Mouse (Mus musculus) heart, embryonic 16.5 days (tissue): ENCODE measurements at regions not wholly inside any gene's neighbourhood (a gene's known extent, or its start where the extent isn't known, plus 50 kb on each side); places are given as distances from the start of the nearest gene placed in this dataset.

Source experiments
- ATAC-seq: fragments of 200-750 bp; cut with Nextera tagmentation; replicated peaks from 2 replicates; pipeline ENCODE4 v1.8.0; 2017; ENCODE audit warnings: moderate number of reproducible peaks; ENCODE audit not compliant: insufficient read depth, low FRiP score; ENCODE audit errors: extremely low read depth
- H3K27ac ChIP-seq: fragments of 300-500 bp; sonication (generic); 2 replicates; pipeline ENCODE4 v1.5.1; 2014; ENCODE audit warnings: mild to moderate bottlenecking, low read length, control low read depth, moderate library complexity
- H3K27me3 ChIP-seq: fragments of 300-500 bp; sonication (generic); 2 replicates; pipeline ENCODE4 v1.6.1; 2014; ENCODE audit warnings: low read length, mixed read lengths; ENCODE audit not compliant: control insufficient read depth, insufficient read depth
- H3K36me3 ChIP-seq: fragments of 300-500 bp; sonication (generic); 2 replicates; pipeline ENCODE4 v1.6.1; 2014; ENCODE audit not compliant: control insufficient read depth, insufficient read depth
- H3K4me1 ChIP-seq: fragments of 300-500 bp; sonication (generic); 2 replicates; pipeline ENCODE4 v1.6.1; 2014; ENCODE audit warnings: low read length, mixed read lengths; ENCODE audit not compliant: control insufficient read depth, insufficient read depth
- H3K4me2 ChIP-seq: fragments of 300-500 bp; sonication (generic); 2 replicates; pipeline ENCODE4 v1.6.1; 2014; ENCODE audit warnings: low read depth, mild to moderate bottlenecking, control low read depth, low read length
- H3K4me3 ChIP-seq: fragments of 300-500 bp; sonication (generic); 2 replicates; pipeline ENCODE4 v1.5.1; 2014; ENCODE audit warnings: mild to moderate bottlenecking, control low read depth, low read length
- H3K9ac ChIP-seq: fragments of 300-500 bp; sonication (generic); 2 replicates; pipeline ENCODE4 v1.6.1; 2014; ENCODE audit warnings: low read length, control low read depth
- H3K9me3 ChIP-seq: fragments of 300-500 bp; sonication (generic); replicated peaks from 2 replicates; pipeline ENCODE4 v1.6.1; 2016; ENCODE audit warnings: low read length; ENCODE audit not compliant: control insufficient read depth
- WGBS: fragments of 180-500 bp; shearing (Covaris S2); extraction: QIAGEN DNeasy Blood & Tissue Kit; methylation state at CpG from one replicate; pipeline ENCODE4 v1.1.7; 2014; 5-methylcytosine and 5-hydroxymethylcytosine counted together

DNA sequence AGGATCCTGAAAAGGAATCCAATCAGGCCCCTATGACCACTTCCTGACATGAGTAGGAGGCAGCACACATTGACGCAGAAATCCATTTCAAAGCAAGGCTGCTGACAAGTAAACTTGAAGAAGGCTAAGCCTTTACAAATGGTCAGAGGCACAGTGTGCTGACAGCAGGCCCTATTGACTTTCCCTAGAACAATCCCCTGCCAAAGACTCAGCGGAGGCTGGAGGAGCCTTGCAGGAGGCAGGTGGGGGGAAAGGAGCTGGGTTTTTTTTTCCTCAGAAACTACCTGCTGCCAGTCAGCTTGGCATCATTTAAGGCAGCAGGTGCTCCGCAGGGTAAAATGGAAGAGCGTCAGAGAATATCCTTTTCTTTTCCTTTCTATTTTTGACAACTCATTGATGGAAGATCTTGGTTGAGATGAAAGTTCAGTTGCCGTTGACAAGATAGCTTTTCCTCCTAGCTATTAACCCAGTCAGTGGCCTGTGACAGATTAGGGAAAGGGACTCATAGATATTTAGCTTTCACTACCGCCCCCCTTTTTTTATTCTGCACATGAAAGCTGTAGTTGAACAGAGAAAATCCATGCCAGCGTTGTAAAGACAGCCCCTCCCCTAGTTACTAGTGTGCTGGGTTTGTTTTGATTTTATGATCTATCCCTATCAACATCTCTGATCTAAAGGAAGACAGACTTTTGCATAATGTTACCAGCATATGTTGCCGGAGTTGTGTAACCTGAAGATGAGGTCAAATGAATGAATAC lies 210.6 kb downstream of the Csnka2ip start:
- Histone ChIP-seq H3K27ac (no peak overlapping the region), H3K4me1 (no peaks in the 10 kb centered on the region), H3K9me3 (no peaks in the 10 kb centered on the region), H3K27me3 (no peaks in the 10 kb centered on the region), H3K4me2 (no peak overlapping the region), H3K4me3 (no peak overlapping the region), H3K9ac (no peak overlapping the region), H3K36me3 (no peaks in the 10 kb centered on the region)
- WGBS, result 70% methylated on average over 8 of the region's 8 CpGs
- ATAC-seq, result no peak

DNA sequence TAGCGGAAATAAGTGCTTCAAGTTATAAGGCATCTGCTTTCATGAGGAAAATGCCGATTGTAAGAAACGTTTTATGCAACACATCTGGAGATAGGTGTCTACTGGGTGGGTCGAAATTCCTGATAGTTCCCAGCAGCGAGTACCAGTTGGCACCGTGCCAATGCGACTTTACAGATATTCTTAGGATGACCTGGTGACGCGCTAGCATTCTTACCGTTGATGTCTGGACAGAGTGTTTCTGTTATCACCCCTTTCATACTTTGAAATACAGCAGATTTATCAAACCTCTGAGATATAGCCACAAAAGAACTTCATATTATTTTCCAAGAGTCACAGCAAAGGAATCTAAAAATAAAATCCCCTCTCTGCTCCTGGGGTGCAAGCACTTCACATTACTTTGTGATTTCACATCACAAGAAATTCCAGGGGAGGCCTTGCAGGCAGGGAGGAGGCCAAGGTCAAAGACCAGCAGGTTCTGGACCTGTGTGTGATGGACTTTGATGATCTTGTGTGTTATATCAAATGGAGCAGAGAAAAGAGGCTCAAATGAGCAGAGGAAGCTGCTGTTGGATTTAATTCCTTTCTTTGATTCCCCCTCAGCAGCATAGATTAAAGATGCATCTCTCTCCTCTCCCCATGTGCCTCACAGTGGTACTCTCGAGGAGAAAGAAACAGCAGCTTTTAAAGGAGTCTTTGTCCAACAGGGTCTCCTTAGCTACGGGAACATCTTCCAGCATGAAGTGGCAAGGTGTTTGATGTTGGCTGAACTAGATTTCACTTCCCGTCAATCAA lies 233.4 kb downstream of the Csnka2ip start:
- no peak overlapping the region for H3K9ac ChIP-seq
- no peaks in the 10 kb centered on the region for H3K36me3 ChIP-seq
- H3K27ac ChIP-seq, result no peak overlapping the region
- WGBS, result 37% methylated on average over 13 of the region's 13 CpGs
- peak overlapping the region; percentile 32 for H3K4me2 ChIP-seq
- ATAC-seq, result no peak
- H3K9me3 ChIP-seq, result no peaks in the 10 kb centered on the region
- H3K27me3 ChIP-seq, result no peaks in the 10 kb centered on the region
- peaks cover 8% of the 10 kb centered on the region for H3K4me1 ChIP-seq
- H3K4me3 ChIP-seq, result no peak overlapping the region

- no peak for ATAC-seq
- H3K9ac ChIP-seq, result no peak overlapping the region
- no peak overlapping the region for H3K4me2 ChIP-seq
- no peak overlapping the region for H3K27ac ChIP-seq
- WGBS, result 52% methylated on average over 10 of the region's 10 CpGs
- H3K36me3 ChIP-seq, result no peaks in the 10 kb centered on the region
- peaks cover 6% of the 10 kb centered on the region; the same call in 1 of the 2 replicates for H3K4me1 ChIP-seq
- H3K27me3 ChIP-seq, result no peaks in the 10 kb centered on the region
- H3K4me3 ChIP-seq, result no peak overlapping the region
- H3K9me3 ChIP-seq, result no peaks in the 10 kb centered on the region
These were observed 254.3 kb downstream of the Csnka2ip start for GRCm38 (mm10) chr16:64347940-64348339.

- Histone ChIP-seq H3K36me3 (no peaks in the 10 kb centered on the region), H3K27ac (no peak overlapping the region), H3K4me3 (no peak overlapping the region), H3K4me1 (no peaks in the 10 kb centered on the region; the same call in 1 of the 2 replicates), H3K9me3 (no peaks in the 10 kb centered on the region; the same call in 1 of the 2 replicates), H3K27me3 (no peaks in the 10 kb centered on the region), H3K9ac (no peak overlapping the region), H3K4me2 (no peak overlapping the region)
- no peak for ATAC-seq
- 93% methylated on average over 1 of the region's 1 CpGs for WGBS
These were observed 269.2 kb downstream of the Csnka2ip start for GRCm38 (mm10) chr16:64332887-64333455.

GRCm38 (mm10) chr16:64332195-64332886 lies 269.9 kb downstream of the Csnka2ip start:
- Histone ChIP-seq H3K9ac (no peak overlapping the region), H3K36me3 (no peaks in the 10 kb centered on the region), H3K4me2 (no peak overlapping the region), H3K27ac (no peak overlapping the region), H3K4me1 (no peaks in the 10 kb centered on the region; the same call in 1 of the 2 replicates), H3K9me3 (no peaks in the 10 kb centered on the region; the same call in 1 of the 2 replicates), H3K4me3 (no peak overlapping the region), H3K27me3 (no peaks in the 10 kb centered on the region)
- no peak for ATAC-seq
- WGBS, result 81% methylated on average over 8 of the region's 8 CpGs

GRCm38 (mm10) chr16:64329264-64330060 lies 272.7 kb downstream of the Csnka2ip start:
- H3K4me1 ChIP-seq, result no peaks in the 10 kb centered on the region; the same call in 1 of the 2 replicates
- H3K27ac ChIP-seq, result no peak overlapping the region
- H3K4me2 ChIP-seq, result no peak overlapping the region
- no peak for ATAC-seq
- no peak overlapping the region for H3K4me3 ChIP-seq
- no peak overlapping the region for H3K9ac ChIP-seq
- no peaks in the 10 kb centered on the region; the same call in 1 of the 2 replicates for H3K9me3 ChIP-seq
- H3K27me3 ChIP-seq, result no peaks in the 10 kb centered on the region
- H3K36me3 ChIP-seq, result no peaks in the 10 kb centered on the region
- 63% methylated on average over 11 of the region's 11 CpGs for WGBS

- WGBS, result 56% methylated on average over 4 of the region's 4 CpGs
- no peak for ATAC-seq
- no peaks in the 10 kb centered on the region for H3K27me3 ChIP-seq
- H3K9me3 ChIP-seq, result no peaks in the 10 kb centered on the region
- no peak overlapping the region for H3K4me2 ChIP-seq
- no peaks in the 10 kb centered on the region for H3K36me3 ChIP-seq
- H3K4me3 ChIP-seq, result no peak overlapping the region
- H3K9ac ChIP-seq, result no peak overlapping the region
- H3K4me1 ChIP-seq, result 0 out of 2 replicates have a peak, but pooled peaks cover under 1% of the 10 kb centered on the region
- H3K27ac ChIP-seq, result no peak overlapping the region
These were observed 283.3 kb downstream of the Csnka2ip start for GRCm38 (mm10) chr16:64318796-64319493.

DNA sequence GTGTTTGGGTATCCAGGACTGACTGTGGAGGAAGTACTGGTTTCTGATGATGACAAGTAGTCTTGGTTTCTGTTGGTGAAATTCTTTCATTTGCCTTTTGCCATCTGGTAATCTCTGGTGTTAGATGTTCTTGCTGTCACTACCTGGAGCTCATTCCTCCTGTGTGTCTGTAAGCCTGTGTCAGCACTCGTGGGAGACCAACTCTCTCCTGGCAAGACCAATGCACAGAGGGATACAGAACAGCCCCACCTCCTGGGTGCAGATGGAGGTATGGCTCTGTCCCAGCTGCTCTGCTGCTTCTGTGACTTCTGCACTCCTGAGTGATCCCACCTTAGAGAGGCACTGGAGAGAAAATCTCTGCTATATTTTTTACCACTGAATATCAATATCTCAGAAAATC lies 285.4 kb downstream of the Csnka2ip start:
- Histone ChIP-seq H3K4me3 (no peak overlapping the region), H3K9me3 (no peaks in the 10 kb centered on the region), H3K4me1 (no peaks in the 10 kb centered on the region), H3K9ac (no peak overlapping the region), H3K27ac (no peak overlapping the region), H3K36me3 (no peaks in the 10 kb centered on the region), H3K27me3 (no peaks in the 10 kb centered on the region), H3K4me2 (no peak overlapping the region)
- no peak for ATAC-seq
- WGBS, result 37% methylated on average over 1 of the region's 1 CpGs
